In the genomic region with DNA sequence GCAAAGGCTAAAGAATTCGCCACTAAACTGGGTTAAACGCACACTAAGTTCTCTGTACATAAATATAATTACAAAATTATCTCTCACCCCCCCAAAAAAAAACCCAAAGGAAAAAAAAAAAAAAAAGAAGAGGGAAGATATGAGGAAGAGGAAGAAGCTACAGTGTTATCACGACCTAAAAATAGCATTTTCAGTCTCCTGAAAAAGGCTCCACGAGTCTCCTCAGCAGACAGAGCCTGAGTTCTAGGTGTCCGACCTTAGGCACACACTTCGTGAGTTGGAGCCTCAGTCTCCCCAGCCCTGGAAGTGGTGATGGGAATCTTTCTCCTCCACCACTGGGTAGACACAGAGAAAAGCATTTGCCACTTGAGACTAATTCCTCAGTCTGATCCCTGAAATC, we compare ENCODE assay signal across 24 mouse cellular contexts. TPM values are rescaled to one million over a fixed set of nuclear protein-coding genes. Genes with fewer than 3 reads are reported as not detected.
DNase-seq lines count a peak whose midpoint lies in the region; ATAC-seq and TF ChIP-seq lines count a peak whose summit lies in the region.
"Had no signal": no experiment of that assay in that cellular context is flagged by ENCODE, and none has a peak within 500 bp of the region (broad histone marks: within the 10 kb centered on the region; RNA-seq: fewer than 3 reads in every experiment).

No protein-coding gene starts in this region.

- H3K36me3 ChIP-seq in liver, adult 2 months (ENCODE audit: control insufficient read depth, insufficient read depth, low read length): no peaks in the 10 kb centered on the region
- no peaks in the 10 kb centered on the region for H3K36me3 ChIP-seq in liver, embryonic 16.5 days (ENCODE audit: control insufficient read depth, insufficient read depth)
- no peaks in the 10 kb centered on the region for H3K36me3 ChIP-seq in stomach, postnatal 0 days (ENCODE audit: control insufficient read depth, insufficient read depth, low read length)
- H3K36me3 ChIP-seq in hindbrain, embryonic 13.5 days: no peaks in the 10 kb centered on the region
- H3K36me3 ChIP-seq: embryonic facial prominence, embryonic 15.5 days; forebrain, embryonic 10.5 days; hindbrain, embryonic 10.5 days; kidney, embryonic 15.5 days; neural tube, embryonic 13.5 days had no signal

- no peaks in the 10 kb centered on the region for H3K27me3 ChIP-seq in liver, adult 2 months (ENCODE audit: control insufficient read depth, insufficient read depth, low read length)
- no peaks in the 10 kb centered on the region for H3K27me3 ChIP-seq in liver, embryonic 16.5 days (ENCODE audit: control insufficient read depth, insufficient read depth, low read depth, low read length)
- H3K27me3 ChIP-seq in stomach, postnatal 0 days (ENCODE audit: control insufficient read depth, insufficient read depth, low read length): no peaks in the 10 kb centered on the region
- 0 out of 2 replicates have a peak, but pooled peaks cover 7% of the 10 kb centered on the region for H3K27me3 ChIP-seq in hindbrain, embryonic 13.5 days
- H3K27me3 ChIP-seq: embryonic facial prominence, embryonic 15.5 days; neural tube, embryonic 13.5 days had no signal

- peaks cover 20% of the 10 kb centered on the region for H3K4me1 ChIP-seq in liver, adult 2 months (ENCODE audit: control insufficient read depth, insufficient read depth, low read length)
- peaks cover 35% of the 10 kb centered on the region for H3K4me1 ChIP-seq in liver, embryonic 16.5 days (ENCODE audit: control insufficient read depth, low read depth, low read length)
- 0 out of 2 replicates have a peak, but pooled peaks cover 3% of the 10 kb centered on the region for H3K4me1 ChIP-seq in stomach, postnatal 0 days (replicated peaks; ENCODE audit: control insufficient read depth, insufficient read depth)
- peaks cover 11% of the 10 kb centered on the region for H3K4me1 ChIP-seq in hindbrain, embryonic 13.5 days (replicated peaks)

- no peak overlapping the region for H3K4me3 ChIP-seq in liver, adult 2 months (ENCODE audit: insufficient read depth, low read depth, low read length)
- H3K4me3 ChIP-seq in liver, embryonic 16.5 days (ENCODE audit: low read depth, low read length): no peak overlapping the region; the same call in 1 of the 2 replicates
- H3K4me3 ChIP-seq in stomach, postnatal 0 days (ENCODE audit: low read depth, low read length): no peak overlapping the region
- H3K4me3 ChIP-seq in hindbrain, embryonic 13.5 days: no peak overlapping the region
- H3K4me3 ChIP-seq: embryonic facial prominence, embryonic 15.5 days; left cerebral cortex, adult 2 months had no signal

- TF ChIP-seq POLR2A in liver, adult 2 months (IDR thresholded peaks at IDR 0.05; ENCODE audit: extremely low read depth, insufficient read depth, low read length): no peak

- peak overlapping the region; percentile 86 for H3K27ac ChIP-seq in liver, adult 2 months (replicated peaks; ENCODE audit: insufficient read depth, low read depth, low read length)
- H3K27ac ChIP-seq in liver, embryonic 16.5 days (ENCODE audit: low read length): peak overlapping the region; percentile 96
- 0 out of 2 replicates have a peak overlapping the region, but pooled peaks have one; percentile 77 for H3K27ac ChIP-seq in stomach, postnatal 0 days (replicated peaks)
- H3K27ac ChIP-seq in hindbrain, embryonic 13.5 days: no peak overlapping the region
- H3K27ac ChIP-seq: hindbrain, postnatal 0 days; left cerebral cortex, adult 2 months; neural tube, embryonic 13.5 days had no signal

- no peak for TF ChIP-seq CTCF in liver, adult 2 months (IDR thresholded peaks at IDR 0.05; ENCODE audit: low read depth, low read length)
- TF ChIP-seq CTCF in stomach, postnatal 0 days (IDR thresholded peaks at IDR 0.05; ENCODE audit: low read depth): no peak

- H3K4me2 ChIP-seq in liver, embryonic 16.5 days (ENCODE audit: low read depth, low read length): peak overlapping the region; percentile 81
- H3K4me2 ChIP-seq in stomach, postnatal 0 days (replicated peaks; ENCODE audit: low read depth): no peak overlapping the region
- no peak overlapping the region for H3K4me2 ChIP-seq in hindbrain, embryonic 13.5 days

- 73% methylated on average over 6 of the region's 6 CpGs for WGBS in liver, adult 2 months
- WGBS in liver, embryonic 16.5 days (ENCODE audit: insufficient replicate concordance): 32% methylated on average over 6 of the region's 6 CpGs
- 88% methylated on average over 6 of the region's 6 CpGs for WGBS in stomach, postnatal 0 days
- WGBS in hindbrain, embryonic 13.5 days: 92% methylated on average over 6 of the region's 6 CpGs

- ATAC-seq in granulocyte monocyte progenitor cell, adult 5-6 weeks (replicated peaks; ENCODE audit: poor library complexity, severe bottlenecking): peak; percentile 6; the same call in 1 of the 2 replicates
- no peak for ATAC-seq in liver, embryonic 16.5 days (ENCODE audit: low read depth)
- no peak for ATAC-seq in stomach, postnatal 0 days (ENCODE audit: low FRiP score, low TSS enrichment)
- ATAC-seq in hindbrain, embryonic 13.5 days (ENCODE audit: low FRiP score): no peak
- ATAC-seq: hindbrain, postnatal 0 days; intestine, postnatal 0 days had no signal

- no peak for DNase-seq in liver, adult 2 months (ENCODE audit: extremely low read depth, low read depth, low spot score)
- no peak for DNase-seq in liver
- no peak for DNase-seq in stomach, postnatal 0 days (ENCODE audit: low spot score)
- DNase-seq in urinary bladder, postnatal 36 days (ENCODE audit: low spot score in 2 of 2): no peak
- DNase-seq in testis, postnatal 10 days (ENCODE audit: low spot score): no peak
- DNase-seq: adrenal gland, adult 2 months; cerebellum, adult 2 months; cerebellum, postnatal 36 days; gastrocnemius, postnatal 36 days; layer of hippocampus, adult 9-11 months; retina, postnatal 1 day; thymus, adult 18-20 months; thymus, postnatal 36 days had no signal

- H3K9ac ChIP-seq in liver, adult 2 months (ENCODE audit: low read depth, low read length): no peak overlapping the region
- H3K9ac ChIP-seq in liver, embryonic 16.5 days (ENCODE audit: low read depth, low read length): no peak overlapping the region; the same call in 1 of the 2 replicates
- H3K9ac ChIP-seq in stomach, postnatal 0 days (ENCODE audit: low read length): no peak overlapping the region
- no peak overlapping the region for H3K9ac ChIP-seq in hindbrain, embryonic 13.5 days
- H3K9ac ChIP-seq: embryonic facial prominence, embryonic 15.5 days; kidney, embryonic 15.5 days had no signal

- TF ChIP-seq EP300 in stomach, postnatal 0 days (optimal IDR thresholded peaks at IDR 0.05): no peak

- no peaks in the 10 kb centered on the region for H3K79me2 ChIP-seq in liver, adult 2 months (ENCODE audit: control insufficient read depth, insufficient read depth, low read length)

- no peaks in the 10 kb centered on the region for H3K9me3 ChIP-seq in liver, embryonic 16.5 days (replicated peaks; ENCODE audit: control insufficient read depth, low read length)
- no peaks in the 10 kb centered on the region for H3K9me3 ChIP-seq in stomach, postnatal 0 days (ENCODE audit: control insufficient read depth, low read length)
- no peaks in the 10 kb centered on the region for H3K9me3 ChIP-seq in hindbrain, embryonic 13.5 days
- H3K9me3 ChIP-seq: embryonic facial prominence, embryonic 15.5 days; forebrain, embryonic 10.5 days; hindbrain, embryonic 10.5 days; kidney, embryonic 15.5 days; neural tube, embryonic 13.5 days had no signal

RNA-seq across cellular contexts. Expression of gene Sod1, which starts 21.9 kb away (rescaled TPM):
- 1,217 and 1,360 TPM in 2 replicates for total RNA-seq in liver, adult 2 months (2014; rRNA removed)
- polyA plus RNA-seq in liver, adult 2 months (2012; rRNA removed): 1,719 and 1,927 TPM in 2 replicates
- 616 and 651 TPM in 2 replicates for total RNA-seq in granulocyte monocyte progenitor cell, adult 5-6 weeks (2014; fragmentation: Nextera tagmentation)
- total RNA-seq in granulocyte monocyte progenitor cell, adult 5-6 weeks (2017): 639 and 762 TPM in 2 replicates
- polyA plus RNA-seq in liver, embryonic 16.5 days (2015; fragmentation: Nextera tagmentation; extraction: Ambion mirVana): 965 and 1,058 TPM in 2 replicates
- 1,113 and 1,141 TPM in 2 replicates for polyA plus RNA-seq in stomach, postnatal 0 days (2015; fragmentation: Nextera tagmentation; extraction: Ambion mirVana)
- 902 and 920 TPM in 2 replicates for polyA plus RNA-seq in hindbrain, embryonic 13.5 days (2015; fragmentation: Nextera tagmentation; extraction: Ambion mirVana)

RNA-seq across cellular contexts. Expression of gene Tiam1, which starts 55.1 kb away (rescaled TPM):
- total RNA-seq in liver, adult 2 months (2014; rRNA removed): 0.65 and 1.2 TPM in 2 replicates
- polyA plus RNA-seq in liver, adult 2 months (2012; rRNA removed): 0.27 and 1.1 TPM in 2 replicates
- total RNA-seq in granulocyte monocyte progenitor cell, adult 5-6 weeks (2014; fragmentation: Nextera tagmentation): 66.1 and 76.1 TPM in 2 replicates
- 65.8 and 68.6 TPM in 2 replicates for total RNA-seq in granulocyte monocyte progenitor cell, adult 5-6 weeks (2017)
- 2.8 and 4.2 TPM in 2 replicates for polyA plus RNA-seq in liver, embryonic 16.5 days (2015; fragmentation: Nextera tagmentation; extraction: Ambion mirVana)
- 18.4 and 18.8 TPM in 2 replicates for polyA plus RNA-seq in stomach, postnatal 0 days (2015; fragmentation: Nextera tagmentation; extraction: Ambion mirVana)
- polyA plus RNA-seq in hindbrain, embryonic 13.5 days (2015; fragmentation: Nextera tagmentation; extraction: Ambion mirVana): 27.4 and 29.0 TPM in 2 replicates
